Mouse (Mus musculus) megakaryocyte-erythroid progenitor cell, adult 5-6 weeks (primary cell): ENCODE data around the gene Gjb3. TPM values are rescaled to one million over a fixed set of nuclear protein-coding genes. Genes with fewer than 3 reads are reported as not detected.
A peak's percentile ranks its signal among the peaks of the same experiment; 100 is the strongest.

Experiments
- ATAC-seq: replicated peaks from 2 replicates; pipeline ENCODE4 v1.8.0; 2016; ENCODE audit warnings: mild to moderate bottlenecking, inconsistent platforms; ENCODE audit not compliant: severe bottlenecking, poor library complexity, low FRiP score, low TSS enrichment
- total RNA-seq, 2 experiments: library from RNA; stranded (forward) in 1 of 2; stranded (reverse) in 1 of 2; fragments of 200-1000, 215-1000 nt in 1 of 2; fragments of >200 nt in 1 of 2; fragmentation: Nextera tagmentation in 1 of 2; gene quantifications; 2 replicates each; pipeline ENCODE4 v1.2.3; 2014 to 2017

Gene Gjb3
- total RNA-seq, 2 experiments from 2014 or later, result not detected

GRCm38 (mm10) chr4:127345000-127345399 is 14.4 kb upstream of the Gjb3 start:
- ATAC-seq, result no peak

DNA sequence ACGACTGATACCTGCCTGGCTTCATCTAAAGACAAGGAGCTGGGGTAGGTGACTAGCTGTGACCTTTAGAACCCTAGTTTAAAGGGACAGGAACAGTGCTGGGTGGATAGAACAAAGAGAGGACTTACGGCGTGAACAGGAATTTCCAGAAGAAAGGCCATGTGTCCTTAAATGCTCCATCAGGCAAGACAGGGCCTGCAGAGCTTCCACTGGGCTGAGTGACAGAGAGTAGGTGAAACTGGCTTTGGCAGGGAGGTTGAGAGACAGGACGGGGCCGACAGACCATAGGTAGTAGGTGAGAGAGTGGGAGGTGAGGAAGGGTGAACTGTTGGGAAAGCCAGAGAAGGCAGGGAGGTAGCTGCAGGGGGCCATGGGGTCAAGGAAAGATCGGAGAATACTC is 10.7 kb upstream of the Gjb3 start:
- no peak for ATAC-seq

DNA sequence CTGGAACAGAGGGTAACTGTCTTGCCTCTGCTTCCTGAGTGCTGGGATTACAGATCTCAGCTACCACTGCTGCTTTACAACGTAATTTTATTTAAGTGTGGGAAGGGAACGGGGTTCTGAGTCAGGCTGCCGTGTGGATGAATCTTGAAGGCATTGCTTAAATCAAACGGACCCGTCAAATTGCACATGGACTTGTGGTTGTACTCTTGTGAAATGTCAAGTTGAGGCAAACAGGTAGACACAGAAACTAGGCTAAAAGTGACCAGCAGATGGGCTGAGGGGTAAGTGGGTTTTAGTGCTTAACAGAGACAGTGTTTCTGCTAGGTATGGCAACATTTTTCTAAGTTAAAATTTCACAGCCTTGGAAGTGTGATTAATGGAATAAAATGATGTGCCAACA is 7.0 kb upstream of the Gjb3 start:
- no peak for ATAC-seq

DNA sequence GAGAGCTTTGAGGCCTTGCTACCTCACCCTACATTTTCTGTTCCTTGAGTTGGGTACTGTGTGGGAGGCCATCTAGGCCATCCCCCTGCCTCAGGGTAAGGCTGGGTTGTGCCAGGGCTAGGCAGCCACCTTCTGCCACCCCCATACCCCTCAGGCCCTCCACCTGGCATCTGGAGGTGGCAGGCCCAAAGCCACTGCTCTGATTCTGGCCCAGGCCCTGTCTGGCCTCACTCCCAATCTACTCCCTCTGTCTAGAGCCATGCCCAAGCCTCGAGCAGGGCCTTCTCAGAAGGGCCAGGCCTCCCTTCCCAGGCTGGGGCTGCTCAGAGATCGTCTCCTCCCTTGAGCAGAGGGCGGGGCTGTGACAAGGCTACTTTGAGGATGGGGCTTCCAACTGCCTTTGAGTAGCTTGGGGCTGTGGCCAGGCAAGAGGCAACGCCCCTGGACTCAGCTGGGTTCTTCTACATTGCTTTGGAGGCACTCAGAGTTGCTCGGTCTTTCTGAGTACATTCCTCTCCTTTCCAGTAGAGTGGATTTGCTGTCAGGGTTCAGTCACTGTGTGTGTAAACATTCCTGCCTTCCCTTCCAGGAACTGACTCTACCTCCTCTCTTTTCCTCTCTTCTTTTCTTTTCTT is 4.3 kb upstream of the Gjb3 start:
- no peak for ATAC-seq

GRCm38 (mm10) chr4:127331171-127331570 is 527 bp upstream of the Gjb3 start:
- ATAC-seq, result no peak

- no peak for ATAC-seq
Observed at GRCm38 (mm10) chr4:127329751-127330150, 893 bp downstream of the Gjb3 start.

DNA sequence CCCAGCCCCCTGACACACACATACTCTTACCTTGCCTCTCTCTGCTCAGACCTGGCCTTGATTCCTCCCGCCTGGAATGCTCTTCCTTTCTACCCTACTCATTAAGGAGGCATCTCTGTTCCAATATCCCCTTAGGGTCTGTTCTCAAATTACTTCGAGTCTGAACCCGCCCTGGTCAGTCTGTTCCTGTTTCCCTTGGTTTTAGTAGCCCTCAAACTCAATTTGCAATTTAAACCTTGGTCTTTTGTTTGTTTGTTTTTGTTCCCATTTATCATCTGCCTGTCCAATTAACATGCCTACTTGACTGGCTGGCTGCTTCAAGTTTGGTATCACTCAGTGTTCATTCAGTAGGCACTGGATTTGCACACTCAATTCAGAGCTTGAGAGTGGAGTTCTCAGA is 1.6 kb downstream of the Gjb3 start:
- no peak for ATAC-seq

- ATAC-seq, result no peak
Observed at GRCm38 (mm10) chr4:127328378-127328777, 2.3 kb downstream of the Gjb3 start.

- ATAC-seq, result no peak
Observed at GRCm38 (mm10) chr4:127327749-127328148, 2.9 kb downstream of the Gjb3 start.

DNA sequence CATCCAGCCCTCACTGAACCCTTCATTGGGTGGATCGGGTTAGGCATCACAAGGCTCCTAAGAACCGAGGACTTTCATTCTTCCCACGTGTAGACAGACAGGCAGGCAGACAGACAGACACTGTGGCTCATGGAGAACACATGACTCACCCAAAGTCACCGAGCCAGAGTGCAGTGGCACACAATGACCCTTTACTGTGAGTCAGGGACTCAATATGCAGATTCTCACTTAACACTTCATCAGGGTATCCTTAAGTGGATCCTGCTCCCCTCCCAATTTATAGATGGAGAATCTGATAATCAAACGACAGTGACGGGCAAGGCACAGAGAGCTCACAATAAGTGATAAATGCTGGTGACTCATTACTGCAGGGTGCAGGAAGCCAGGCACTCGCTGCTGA is 3.4 kb downstream of the Gjb3 start:
- ATAC-seq, result no peak

DNA sequence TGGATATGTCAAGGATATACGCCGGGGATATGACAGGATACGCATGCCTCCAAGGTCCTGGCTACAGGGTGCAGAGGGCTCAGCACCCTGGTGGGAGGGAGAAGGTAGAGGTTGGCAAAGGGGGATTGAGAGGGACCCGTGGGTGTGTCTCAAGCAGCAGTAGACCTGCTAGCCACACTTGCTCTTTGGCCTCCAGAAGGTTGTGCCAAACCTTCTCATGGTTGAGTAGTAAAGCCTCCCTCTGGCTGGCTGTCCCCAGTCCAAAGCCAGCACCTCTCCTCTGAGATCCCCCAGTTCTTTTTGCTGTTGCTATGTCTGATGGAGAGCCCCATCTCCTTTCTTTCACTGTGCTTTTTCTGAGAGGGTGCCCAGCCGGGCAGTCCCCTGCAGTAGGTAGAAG is 5.4 kb downstream of the Gjb3 start:
- ATAC-seq, result no peak

DNA sequence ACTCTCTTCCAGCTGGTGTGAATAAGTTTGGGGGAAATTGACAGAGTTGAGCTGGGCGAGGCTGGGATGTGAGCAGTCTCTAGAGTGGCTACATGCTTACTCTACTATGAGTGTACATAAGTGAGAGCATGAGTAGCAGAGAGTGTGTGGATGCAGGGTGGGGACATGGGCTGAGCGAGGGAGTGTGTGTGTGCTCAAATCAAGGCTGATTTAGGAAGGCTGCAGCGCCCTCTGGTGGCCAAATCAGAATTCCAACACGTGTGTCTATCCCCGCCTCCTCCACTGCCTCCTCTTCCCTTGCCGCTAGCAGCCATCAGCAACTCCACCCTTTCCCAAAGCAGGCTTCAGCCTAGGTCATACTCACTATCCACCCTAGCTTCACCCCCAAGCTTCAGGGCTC is 5.9 kb downstream of the Gjb3 start:
- ATAC-seq, result peak; percentile 91

DNA sequence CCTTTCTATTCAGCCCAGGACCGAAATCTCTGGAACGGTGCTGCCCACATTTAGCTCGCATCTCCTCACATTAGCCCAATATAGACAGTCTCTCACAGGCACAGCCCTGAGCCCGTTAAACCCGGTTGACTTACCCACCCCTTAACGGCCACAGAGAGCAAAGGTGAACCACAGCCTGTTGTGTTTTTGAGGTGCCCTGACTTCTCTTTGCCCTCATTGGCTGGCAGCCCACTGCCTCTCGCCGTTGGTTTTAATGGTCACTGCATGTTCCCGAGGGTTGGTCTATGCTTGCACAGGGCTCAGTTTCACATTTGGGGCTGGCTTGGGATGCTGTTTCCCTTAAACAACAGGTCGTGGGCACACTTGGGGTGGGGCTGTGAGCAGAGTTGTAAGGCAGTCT is 6.3 kb downstream of the Gjb3 start:
- no peak for ATAC-seq

- no peak for ATAC-seq
Observed at GRCm38 (mm10) chr4:127323651-127324050, 7.0 kb downstream of the Gjb3 start.

DNA sequence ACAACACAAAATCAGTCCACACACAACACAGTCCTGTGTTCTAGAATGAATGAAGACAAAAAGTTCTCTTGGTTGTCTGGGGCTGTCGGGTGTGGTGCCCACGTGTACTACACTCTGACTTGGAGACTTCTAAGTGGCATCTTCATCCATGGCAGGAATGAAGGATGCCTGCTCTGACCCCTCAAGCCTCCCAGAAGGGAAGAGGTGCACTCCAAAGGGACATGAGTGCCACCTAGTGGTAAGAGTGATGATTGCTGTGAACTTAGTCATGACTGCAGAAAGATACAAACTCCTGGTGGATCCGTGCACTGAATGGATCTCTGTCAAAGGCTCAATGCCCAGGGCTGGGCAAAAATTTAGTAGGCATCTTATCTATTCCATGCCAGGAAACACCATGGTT is 11.0 kb downstream of the Gjb3 start:
- ATAC-seq, result peak; percentile 84

DNA sequence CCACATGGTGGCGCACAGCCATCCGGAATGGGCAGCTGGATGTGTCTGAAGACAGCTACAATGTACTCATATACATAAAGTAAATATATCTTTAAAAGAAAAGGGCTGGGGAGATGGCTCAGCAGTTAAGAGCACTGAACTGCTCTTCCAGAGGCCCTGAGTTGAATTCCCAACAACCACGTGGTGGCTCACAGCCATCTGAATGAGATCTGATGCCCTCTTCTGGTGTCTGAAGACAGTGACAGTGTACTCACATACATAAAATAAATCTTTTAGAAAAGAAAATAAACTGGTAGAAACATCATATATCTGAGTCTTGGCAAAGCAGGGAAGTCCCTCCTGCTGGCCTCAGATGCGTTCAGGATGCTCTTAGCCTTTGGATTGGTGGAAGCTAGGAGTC is 13.5 kb downstream of the Gjb3 start:
- ATAC-seq, result no peak

- ATAC-seq, result no peak
Observed at GRCm38 (mm10) chr4:127315753-127316152, 14.9 kb downstream of the Gjb3 start.

- ATAC-seq, result no peak
Observed at GRCm38 (mm10) chr4:127314585-127314984, 16.1 kb downstream of the Gjb3 start.

DNA sequence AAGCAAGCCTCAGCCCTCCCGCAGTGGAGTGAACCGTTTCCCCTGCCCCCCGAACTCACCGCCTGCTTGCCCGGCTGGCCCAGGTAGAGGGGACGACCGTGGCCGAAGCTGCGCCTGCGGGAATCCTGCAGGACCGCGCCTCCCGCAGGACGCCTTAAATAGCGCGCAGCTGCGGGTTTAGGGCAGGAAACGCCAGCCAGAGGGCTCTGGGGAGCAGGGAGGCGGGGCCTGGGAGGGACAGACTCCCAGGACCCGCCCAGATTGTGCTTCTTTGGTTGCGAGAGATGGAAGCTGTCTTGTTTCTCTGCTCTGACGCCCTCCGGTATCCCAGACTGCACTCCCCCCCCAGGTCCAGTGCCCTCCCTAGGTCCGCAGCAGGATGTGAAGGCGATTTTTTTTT is 16.8 kb downstream of the Gjb3 start, which contains the start of gene Gja4:
Gene Gja4, minus strand, starts transcription at position 179 of the 400 bp plus-strand sequence.
- peak; percentile 84 for ATAC-seq

- no peak for ATAC-seq
Observed at GRCm38 (mm10) chr4:127312349-127312748, 18.3 kb downstream of the Gjb3 start.

- no peak for ATAC-seq
Observed at GRCm38 (mm10) chr4:127311561-127311960, 19.1 kb downstream of the Gjb3 start.

- no peak for ATAC-seq
Observed at GRCm38 (mm10) chr4:127306915-127307314, 23.7 kb downstream of the Gjb3 start.
